Mouse (Mus musculus) CH12.LX (cell line): ENCODE data around the gene Mical3.

Source experiments
- CTCF ChIP-seq, 2 experiments: IDR thresholded peaks in 1 of 2; conservative IDR thresholded peaks in 1 of 2; 2 replicates each; pipeline ENCODE4 v1.5.1; 2011 to 2012; ENCODE audit warnings: low read depth in 2 of 2, low read length in 2 of 2, improper control_type of control experiment in 1 of 2, inconsistent platforms in 1 of 2, mild to moderate bottlenecking in 1 of 2, moderate library complexity in 1 of 2
- E2F4 ChIP-seq: IDR thresholded peaks from 2 replicates; pipeline ENCODE4 v1.6.1; 2011; ENCODE audit warnings: low read depth, low read length, improper control_type of control experiment; ENCODE audit not compliant: insufficient replicate concordance
- EP300 ChIP-seq: IDR thresholded peaks from 2 replicates; pipeline ENCODE4 v1.6.1; 2011; ENCODE audit warnings: low read length, improper control_type of control experiment
- POLR2A ChIP-seq: IDR thresholded peaks from 2 replicates; pipeline ENCODE4 v1.6.1; 2011; ENCODE audit warnings: low read depth, mild to moderate bottlenecking, improper control_type of control experiment, low read length
- TCF12 ChIP-seq: IDR thresholded peaks from 2 replicates; pipeline ENCODE4 v1.6.1; 2014; ENCODE audit warnings: low read depth, mild to moderate bottlenecking, inconsistent platforms, low read length, improper control_type of control experiment
- USF2 ChIP-seq: conservative IDR thresholded peaks from 2 replicates; pipeline ENCODE4 v1.6.1; 2011; ENCODE audit warnings: low read depth, low read length, improper control_type of control experiment
- ZNF384 ChIP-seq: IDR thresholded peaks from 2 replicates; pipeline ENCODE4 v1.6.1; 2012; ENCODE audit warnings: low read depth, low read length, improper control_type of control experiment, inconsistent platforms

DNA sequence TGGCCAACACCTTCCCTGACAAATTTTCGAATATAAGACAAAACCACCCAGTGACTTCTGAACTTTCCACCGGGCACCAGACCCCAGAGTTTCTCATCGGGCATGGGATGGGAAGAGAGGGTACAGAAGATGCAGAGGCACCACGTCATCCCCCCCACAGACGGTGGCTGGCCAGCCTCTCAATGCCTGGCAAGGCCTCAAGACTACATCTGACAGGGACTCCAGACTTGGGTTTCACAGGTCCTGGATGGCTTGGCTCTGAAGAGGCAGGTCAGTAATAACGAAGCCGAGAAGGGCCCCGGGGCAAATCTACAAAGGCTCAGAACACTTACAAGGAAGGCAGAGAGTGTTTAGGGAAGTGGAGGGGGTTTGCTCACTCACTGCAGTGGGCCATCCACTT lies 33.9 kb downstream of the Mical3 start:
- no peak for TF ChIP-seq TCF12
- no peak for TF ChIP-seq USF2
- no peak for TF ChIP-seq POLR2A
- no peak for TF ChIP-seq ZNF384
- TF ChIP-seq E2F4 = no peak
- no peak for TF ChIP-seq CTCF (conservative IDR thresholded peaks at IDR 0.05 in 1 of 2, IDR thresholded peaks at IDR 0.05 in 1 of 2; ENCODE audit: low read depth in 2 of 2, low read length in 2 of 2)
- no peak for TF ChIP-seq EP300
